Mouse (Mus musculus) thymus, adult 2 months (tissue): Measurements from ENCODE around the gene Qk. TPM values are rescaled to one million over a fixed set of nuclear protein-coding genes. Genes with fewer than 3 reads are reported as not detected.

Experiments used
- DNase-seq: peaks from one replicate; pipeline ENCODE4 v3.0.0; 2021
- H3K27ac ChIP-seq: fragments of 200-500 bp; 2 replicates; pipeline ENCODE4 v1.5.1; 2012; ENCODE audit warnings: low read length, control low read depth; ENCODE audit not compliant: control insufficient read depth, insufficient read depth
- H3K27me3 ChIP-seq: fragments of 200-500 bp; 2 replicates; pipeline ENCODE4 v1.6.1; 2012; ENCODE audit warnings: mild to moderate bottlenecking, low read length, moderate library complexity, mixed read lengths; ENCODE audit not compliant: control insufficient read depth, insufficient read depth
- H3K36me3 ChIP-seq: fragments of 200-500 bp; 2 replicates; pipeline ENCODE4 v1.6.1; 2012; ENCODE audit warnings: mild to moderate bottlenecking, low read length, moderate library complexity; ENCODE audit not compliant: control insufficient read depth, insufficient read depth
- H3K4me1 ChIP-seq: fragments of 200-500 bp; replicated peaks from 2 replicates; pipeline ENCODE4 v1.6.1; 2012; ENCODE audit warnings: low read length; ENCODE audit not compliant: control insufficient read depth, insufficient read depth
- H3K4me3 ChIP-seq: fragments of 200-500 bp; 2 replicates; pipeline ENCODE4 v1.5.1; 2012; ENCODE audit warnings: mild to moderate bottlenecking, low read length, control low read depth, moderate library complexity; ENCODE audit not compliant: control insufficient read depth, insufficient read depth
- CTCF ChIP-seq: fragments of 200-500 bp; IDR thresholded peaks from 2 replicates; pipeline ENCODE4 v1.5.1; 2012; ENCODE audit warnings: mild to moderate bottlenecking, control low read depth, low read length, moderate library complexity, borderline replicate concordance; ENCODE audit not compliant: control insufficient read depth, poor library complexity, insufficient read depth; ENCODE audit errors: extremely low read depth
- POLR2A ChIP-seq: fragments of 200-500 bp; IDR thresholded peaks from 2 replicates; pipeline ENCODE4 v1.6.1; 2012; ENCODE audit warnings: mild to moderate bottlenecking, low read length, control low read depth, moderate library complexity; ENCODE audit not compliant: control insufficient read depth, poor library complexity, insufficient read depth; ENCODE audit errors: extremely low read depth
- WGBS: fragments of 180-500 bp; shearing (Covaris S2); methylation state at CpG from one replicate; pipeline ENCODE4 v1.1.7; 2018; 5-methylcytosine and 5-hydroxymethylcytosine counted together
- polyA plus RNA-seq: library from polyadenylated mRNA; depleted of rRNA; stranded (reverse); fragments of >200 nt; gene quantifications from 2 replicates; pipeline ENCODE4 v1.2.3, GENCODE M21; 2012

The Qk gene
- polyA plus RNA-seq, 1 experiment: 182 TPM

- DNase-seq: no peak
- no peaks in the 10 kb centered on the region for H3K27me3 ChIP-seq
- no peaks in the 10 kb centered on the region for H3K4me1 ChIP-seq
- no peaks in the 10 kb centered on the region for H3K36me3 ChIP-seq
- H3K4me3 ChIP-seq: no peak overlapping the region
- TF ChIP-seq CTCF: no peak
- no peak for TF ChIP-seq POLR2A
- no peak overlapping the region for H3K27ac ChIP-seq
- WGBS: 98% methylated on average over 2 of the region's 2 CpGs
These were observed 83.1 kb downstream of the Qk start for GRCm38 (mm10) chr17:10236595-10236994.

- Histone ChIP-seq H3K4me1 (no peaks in the 10 kb centered on the region), H3K27me3 (no peaks in the 10 kb centered on the region), H3K27ac (no peak overlapping the region), H3K36me3 (no peaks in the 10 kb centered on the region), H3K4me3 (no peak overlapping the region)
- no peak for DNase-seq
- WGBS: 57% methylated on average over 3 of the region's 3 CpGs
- TF ChIP-seq POLR2A: no peak
- no peak for TF ChIP-seq CTCF
These were observed 87.2 kb downstream of the Qk start for GRCm38 (mm10) chr17:10232406-10232805.

- Histone ChIP-seq H3K4me1 (no peaks in the 10 kb centered on the region), H3K27me3 (no peaks in the 10 kb centered on the region), H3K27ac (no peak overlapping the region), H3K36me3 (no peaks in the 10 kb centered on the region), H3K4me3 (no peak overlapping the region)
- TF ChIP-seq POLR2A (no peak), CTCF (no peak)
- DNase-seq: no peak
- over 99% methylated on average over 3 of the region's 3 CpGs for WGBS
These were observed 91.7 kb downstream of the Qk start for GRCm38 (mm10) chr17:10227798-10228538.

- H3K27ac ChIP-seq: no peak overlapping the region
- WGBS: 96% methylated on average over 5 of the region's 5 CpGs
- no peak overlapping the region for H3K4me3 ChIP-seq
- H3K27me3 ChIP-seq: no peaks in the 10 kb centered on the region
- no peak for DNase-seq
- no peaks in the 10 kb centered on the region for H3K4me1 ChIP-seq
- H3K36me3 ChIP-seq: peaks cover 3% of the 10 kb centered on the region; the same call in 1 of the 2 replicates
- TF ChIP-seq POLR2A (no peak), CTCF (no peak)
These were observed 103.5 kb downstream of the Qk start for GRCm38 (mm10) chr17:10216164-10216563.

- H3K27ac ChIP-seq: no peak overlapping the region
- 93% methylated on average over 12 of the region's 12 CpGs for WGBS
- no peak for DNase-seq
- no peaks in the 10 kb centered on the region for H3K4me1 ChIP-seq
- no peak overlapping the region for H3K4me3 ChIP-seq
- H3K27me3 ChIP-seq: no peaks in the 10 kb centered on the region
- 0 out of 2 replicates have a peak, but pooled peaks cover 3% of the 10 kb centered on the region for H3K36me3 ChIP-seq
- TF ChIP-seq POLR2A (no peak), CTCF (no peak)
These were observed 110.4 kb downstream of the Qk start for GRCm38 (mm10) chr17:10209154-10209777.

- Histone ChIP-seq H3K4me3 (no peak overlapping the region), H3K27me3 (no peaks in the 10 kb centered on the region), H3K4me1 (no peaks in the 10 kb centered on the region), H3K36me3 (no peaks in the 10 kb centered on the region), H3K27ac (no peak overlapping the region)
- DNase-seq: no peak
- TF ChIP-seq CTCF: no peak
- TF ChIP-seq POLR2A: no peak
- 94% methylated on average over 2 of the region's 2 CpGs for WGBS
These were observed 121.0 kb downstream of the Qk start for GRCm38 (mm10) chr17:10198662-10199061.

- no peaks in the 10 kb centered on the region for H3K4me1 ChIP-seq
- no peaks in the 10 kb centered on the region for H3K27me3 ChIP-seq
- H3K27ac ChIP-seq: no peak overlapping the region
- no peaks in the 10 kb centered on the region for H3K36me3 ChIP-seq
- TF ChIP-seq CTCF (no peak), POLR2A (no peak)
- H3K4me3 ChIP-seq: no peak overlapping the region
- WGBS: 97% methylated on average over 3 of the region's 3 CpGs
- no peak for DNase-seq
These were observed 121.4 kb downstream of the Qk start for GRCm38 (mm10) chr17:10198231-10198630.
